Mouse (Mus musculus) fat pad, adult 2 months (tissue): Measurements from ENCODE around the gene Gprc5d.

Source experiments
- DNase-seq: peaks from one replicate; pipeline ENCODE4 v3.0.0-alpha.2; 2011; ENCODE audit warnings: low read depth, low spot score; ENCODE audit errors: extremely low read depth

Gene Gprc5d

GRCm38 (mm10) chr6:135136439-135137161, 18.5 kb upstream of the Gprc5d start:
- no peak for DNase-seq

- DNase-seq: no peak
Observed at GRCm38 (mm10) chr6:135135735-135136134, 17.7 kb upstream of the Gprc5d start.

- no peak for DNase-seq
Observed at GRCm38 (mm10) chr6:135133486-135133885, 15.4 kb upstream of the Gprc5d start.

- no peak for DNase-seq
Observed at GRCm38 (mm10) chr6:135133086-135133485, 15.0 kb upstream of the Gprc5d start.

- DNase-seq: no peak
Observed at GRCm38 (mm10) chr6:135124755-135125380, 6.8 kb upstream of the Gprc5d start.

GRCm38 (mm10) chr6:135116479-135116878, 1.6 kb downstream of the Gprc5d start:
- DNase-seq: no peak

- DNase-seq: no peak
Observed at GRCm38 (mm10) chr6:135113114-135113436, 5.0 kb downstream of the Gprc5d start.

GRCm38 (mm10) chr6:135112411-135113113, 5.5 kb downstream of the Gprc5d start:
- no peak for DNase-seq

- DNase-seq: no peak
Observed at GRCm38 (mm10) chr6:135107014-135107413, 11.1 kb downstream of the Gprc5d start.

GRCm38 (mm10) chr6:135102736-135103303, 15.3 kb downstream of the Gprc5d start:
- DNase-seq: no peak

- DNase-seq: no peak
Observed at GRCm38 (mm10) chr6:135100787-135101472, 17.2 kb downstream of the Gprc5d start.

- no peak for DNase-seq
Observed at GRCm38 (mm10) chr6:135092798-135093470, 25.1 kb downstream of the Gprc5d start.

- peak; percentile 68 for DNase-seq
Observed at GRCm38 (mm10) chr6:135090661-135091060, 27.4 kb downstream of the Gprc5d start.

- no peak for DNase-seq
Observed at GRCm38 (mm10) chr6:135089786-135090185, 28.3 kb downstream of the Gprc5d start.

- DNase-seq: no peak
Observed at GRCm38 (mm10) chr6:135087721-135088451, 30.2 kb downstream of the Gprc5d start.

GRCm38 (mm10) chr6:135085703-135086102, 32.4 kb downstream of the Gprc5d start:
- DNase-seq: no peak

- DNase-seq: no peak
Observed at GRCm38 (mm10) chr6:135083991-135084502, 34.0 kb downstream of the Gprc5d start.

GRCm38 (mm10) chr6:135078420-135078819, 39.7 kb downstream of the Gprc5d start:
- no peak for DNase-seq

- no peak for DNase-seq
Observed at GRCm38 (mm10) chr6:135076202-135076601, 41.9 kb downstream of the Gprc5d start.
